Mouse (Mus musculus) C2C12 (cell line): ENCODE measurements around the gene Nup155. TPM values are rescaled to one million over a fixed set of nuclear protein-coding genes. Genes with fewer than 3 reads are reported as not detected.
A peak's percentile ranks its signal among the peaks of the same experiment; 100 is the strongest.

Experiments used
- H3K27me3 ChIP-seq: one replicate; pipeline ENCODE4 v1.6.1; 2011; ENCODE audit not compliant: control insufficient read depth, insufficient read depth, insufficient read length
- H3K36me3 ChIP-seq: one replicate; pipeline ENCODE4 v1.6.1; 2011; ENCODE audit not compliant: control insufficient read depth, insufficient read depth
- H3K4me3 ChIP-seq: one replicate; pipeline ENCODE4 v1.5.1; 2011; ENCODE audit warnings: mild to moderate bottlenecking, control low read depth; ENCODE audit not compliant: poor library complexity, insufficient read depth, severe bottlenecking
- H3K79me2 ChIP-seq: one replicate; pipeline ENCODE4 v1.6.1; 2011; ENCODE audit not compliant: control insufficient read depth, insufficient read depth
- H3K79me3 ChIP-seq: one replicate; pipeline ENCODE4 v1.6.1; 2011; ENCODE audit warnings: low read depth, control low read depth
- H3ac ChIP-seq: one replicate; pipeline ENCODE3; 2011; ENCODE audit warnings: low read depth; ENCODE audit not compliant: control insufficient read depth, insufficient read length
- CEBPB ChIP-seq: IDR thresholded peaks from one replicate; pipeline ENCODE4 v1.6.1; 2011; ENCODE audit warnings: low read depth, mild to moderate bottlenecking, control low read depth, moderate library complexity
- CTCF ChIP-seq: IDR thresholded peaks from one replicate; pipeline ENCODE4 v1.5.1; 2011; ENCODE audit not compliant: control insufficient read depth, insufficient read depth, insufficient read length
- FOSL1 ChIP-seq: IDR thresholded peaks from one replicate; pipeline ENCODE4 v1.8.0; 2011; ENCODE audit warnings: mild to moderate bottlenecking, low read length; ENCODE audit not compliant: poor library complexity, insufficient read depth, severe bottlenecking
- MAX ChIP-seq: IDR thresholded peaks from one replicate; pipeline ENCODE4 v1.6.1; 2011; ENCODE audit warnings: mild to moderate bottlenecking, control low read depth
- MYOD1 ChIP-seq: IDR thresholded peaks from one replicate; pipeline ENCODE4 v1.6.1; 2011; ENCODE audit warnings: low read depth; ENCODE audit not compliant: control insufficient read depth, insufficient read length
- MYOG ChIP-seq: IDR thresholded peaks from one replicate; pipeline ENCODE4 v1.6.1; 2011; ENCODE audit not compliant: control insufficient read depth, insufficient read length; ENCODE audit errors: extremely low read depth
- USF1 ChIP-seq: IDR thresholded peaks from one replicate; pipeline ENCODE4 v1.6.1; 2011; ENCODE audit warnings: low read depth, mild to moderate bottlenecking, control low read depth, moderate library complexity
- polyA plus RNA-seq: library from polyadenylated mRNA; unstranded; fragments of >200 nt; fragmentation: generic; extraction: Trizol; gene quantifications from one replicate; pipeline ENCODE4 v1.2.1, GENCODE M21; 2012; ENCODE audit warnings: missing spikeins

Nup155 gene
- polyA plus RNA-seq, 1 experiment = 19.5 TPM

GRCm38 (mm10) chr15:8109782-8110181 lies 709 bp downstream of the Nup155 start:
- peaks cover 44% of the 10 kb centered on the region for H3K79me3 ChIP-seq
- peaks cover 41% of the 10 kb centered on the region for H3K36me3 ChIP-seq
- peak overlapping the region; percentile 37 for H3ac ChIP-seq
- H3K27me3 ChIP-seq = no peaks in the 10 kb centered on the region
- H3K79me2 ChIP-seq = peaks cover 51% of the 10 kb centered on the region
- no peak for TF ChIP-seq CTCF
- TF ChIP-seq MAX = no peak
- no peak for TF ChIP-seq MYOG
- no peak for TF ChIP-seq USF1
- no peak for TF ChIP-seq MYOD1
- no peak for TF ChIP-seq CEBPB
- TF ChIP-seq FOSL1 = no peak
- H3K4me3 ChIP-seq = peak overlapping the region; percentile 100

DNA sequence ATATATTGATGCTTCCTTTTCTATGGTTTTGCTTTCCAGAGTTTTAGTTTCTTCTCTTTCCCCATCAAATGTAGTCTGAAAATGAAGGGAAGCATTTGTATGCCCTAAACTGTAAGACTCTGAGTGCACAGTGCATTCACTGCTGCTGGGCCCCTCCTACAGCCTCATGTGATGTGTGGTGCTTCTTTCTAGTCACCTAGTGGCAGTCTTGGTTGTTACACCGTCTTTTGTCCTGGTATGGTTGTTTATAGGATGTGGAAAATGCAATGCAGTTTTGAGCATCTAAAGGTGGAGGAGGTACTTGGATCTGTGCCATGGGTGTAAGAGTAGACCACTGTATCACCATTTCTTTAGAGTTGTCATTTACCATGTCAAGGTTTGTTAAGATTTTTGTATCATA lies 20.2 kb downstream of the Nup155 start:
- no peaks in the 10 kb centered on the region for H3K27me3 ChIP-seq
- H3ac ChIP-seq = no peak overlapping the region
- H3K4me3 ChIP-seq = no peak overlapping the region
- TF ChIP-seq MAX (no peak), CTCF (no peak), FOSL1 (no peak), MYOG (no peak), USF1 (no peak), CEBPB (no peak), MYOD1 (no peak)
- no peaks in the 10 kb centered on the region for H3K79me2 ChIP-seq
- H3K79me3 ChIP-seq = peaks cover 4% of the 10 kb centered on the region
- H3K36me3 ChIP-seq = peaks cover 87% of the 10 kb centered on the region

- no peak for TF ChIP-seq MYOG
- no peak for TF ChIP-seq USF1
- TF ChIP-seq CEBPB = no peak
- no peak for TF ChIP-seq FOSL1
- no peak for TF ChIP-seq MAX
- no peak for TF ChIP-seq CTCF
- no peak for TF ChIP-seq MYOD1
- Histone ChIP-seq H3K36me3 (peaks cover 98% of the 10 kb centered on the region), H3K4me3 (no peak overlapping the region), H3ac (no peak overlapping the region), H3K27me3 (no peaks in the 10 kb centered on the region), H3K79me3 (peaks cover 4% of the 10 kb centered on the region), H3K79me2 (no peaks in the 10 kb centered on the region)
Observed at GRCm38 (mm10) chr15:8131268-8131667, 22.2 kb downstream of the Nup155 start.

- Histone ChIP-seq H3K27me3 (no peaks in the 10 kb centered on the region), H3K36me3 (peaks cover 98% of the 10 kb centered on the region), H3K79me3 (peaks cover 4% of the 10 kb centered on the region), H3K79me2 (no peaks in the 10 kb centered on the region), H3K4me3 (no peak overlapping the region), H3ac (no peak overlapping the region)
- TF ChIP-seq MYOD1 = no peak
- TF ChIP-seq CTCF = no peak
- no peak for TF ChIP-seq CEBPB
- TF ChIP-seq FOSL1 = no peak
- TF ChIP-seq USF1 = no peak
- TF ChIP-seq MAX = no peak
- TF ChIP-seq MYOG = no peak
Observed at GRCm38 (mm10) chr15:8131761-8132160, 22.7 kb downstream of the Nup155 start.

DNA sequence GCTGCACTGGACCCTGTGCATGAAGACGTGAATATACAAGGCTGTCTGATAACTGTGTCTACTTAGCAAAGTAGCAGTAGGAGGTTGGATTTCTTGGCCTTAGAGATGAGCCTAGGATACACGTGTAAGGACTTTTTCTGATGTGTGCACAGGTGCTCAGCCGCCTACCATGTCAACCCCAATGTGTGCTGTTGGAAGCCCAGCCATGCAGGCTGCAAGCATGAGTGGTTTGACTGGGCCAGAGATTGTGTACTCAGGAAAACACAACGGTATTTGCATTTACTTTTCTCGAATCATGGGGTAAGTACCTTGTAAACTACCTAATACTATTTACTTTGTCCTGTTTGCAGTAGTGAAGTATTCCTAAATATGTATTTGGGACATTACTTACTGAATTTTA lies 26.5 kb downstream of the Nup155 start:
- Histone ChIP-seq H3K36me3 (peaks cover 98% of the 10 kb centered on the region), H3K27me3 (no peaks in the 10 kb centered on the region), H3K79me2 (no peaks in the 10 kb centered on the region), H3ac (no peak overlapping the region), H3K4me3 (no peak overlapping the region), H3K79me3 (no peaks in the 10 kb centered on the region)
- TF ChIP-seq CEBPB = no peak
- no peak for TF ChIP-seq USF1
- no peak for TF ChIP-seq MAX
- TF ChIP-seq MYOD1 = no peak
- no peak for TF ChIP-seq FOSL1
- TF ChIP-seq MYOG = no peak
- TF ChIP-seq CTCF = no peak

- H3K79me3 ChIP-seq = no peaks in the 10 kb centered on the region
- TF ChIP-seq MYOD1 (no peak), CEBPB (no peak), MYOG (no peak), USF1 (no peak), FOSL1 (no peak)
- H3ac ChIP-seq = no peak overlapping the region
- H3K27me3 ChIP-seq = no peaks in the 10 kb centered on the region
- peaks cover 64% of the 10 kb centered on the region for H3K36me3 ChIP-seq
- H3K4me3 ChIP-seq = no peak overlapping the region
- no peaks in the 10 kb centered on the region for H3K79me2 ChIP-seq
Observed at GRCm38 (mm10) chr15:8161841-8162240, 52.8 kb downstream of the Nup155 start.
